Mouse (Mus musculus): ENCODE measurements around the gene Sh3bp2. TPM values are rescaled to one million over a fixed set of nuclear protein-coding genes. Genes with fewer than 3 reads are reported as not detected.

The Sh3bp2 gene
- total and polyA plus RNA-seq, 2 experiments from 2014 or later, result 1.5 to 8.2 TPM

DNA sequence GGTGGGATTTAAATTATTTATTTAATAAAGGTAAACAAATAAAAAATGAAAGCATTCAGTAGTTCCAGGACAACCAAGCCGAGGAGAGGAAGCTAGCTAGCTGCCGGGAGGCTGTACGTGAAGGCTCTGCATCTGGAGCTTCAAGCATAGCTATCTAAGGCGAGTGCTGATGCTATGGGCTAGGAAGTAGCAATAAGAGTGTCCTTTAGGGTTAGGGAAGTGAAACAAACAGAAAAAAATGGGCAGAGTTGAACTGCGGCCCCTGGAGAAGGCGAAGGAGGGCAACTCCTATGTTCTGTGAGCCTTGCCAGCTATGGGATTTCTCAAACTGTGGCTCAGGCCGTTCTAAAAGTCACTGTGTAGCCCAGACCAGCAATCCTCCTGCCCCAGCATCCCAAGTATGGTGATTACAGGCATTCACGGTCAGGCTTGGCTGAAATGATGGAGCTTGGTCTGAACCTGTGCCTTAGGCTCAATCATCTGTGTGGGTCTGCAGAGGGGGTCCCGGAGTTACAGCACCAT is 6.2 kb upstream of the Sh3bp2 start:
- 83% methylated on average over 9 of the region's 9 CpGs for WGBS
- Histone ChIP-seq H3K4me1 (ENCODE audit: control insufficient read depth, insufficient read depth) (peaks cover 12% of the 10 kb centered on the region), H3K4me2 (ENCODE audit: low read depth, low read length) (no peak overlapping the region), H3K9ac (replicated peaks; ENCODE audit: low read depth, low read length) (no peak overlapping the region), H3K9me3 (replicated peaks; ENCODE audit: control insufficient read depth, low read length) (no peaks in the 10 kb centered on the region), H3K4me3 (ENCODE audit: low read depth, low read length) (no peak overlapping the region), H3K27ac (ENCODE audit: low read depth) (no peak overlapping the region), H3K36me3 (replicated peaks; ENCODE audit: control insufficient read depth, insufficient read depth, low read length) (no peaks in the 10 kb centered on the region), H3K27me3 (ENCODE audit: control insufficient read depth, insufficient read depth, low read length) (no peaks in the 10 kb centered on the region)
- ATAC-seq (ENCODE audit: insufficient read depth, low read depth), result no peak
- no peak for DNase-seq (ENCODE audit: low spot score)
- TF ChIP-seq CTCF (IDR thresholded peaks at IDR 0.05; ENCODE audit: low read depth), result no peak
- no peak for TF ChIP-seq EP300 (IDR thresholded peaks at IDR 0.05; ENCODE audit: low read depth)

DNA sequence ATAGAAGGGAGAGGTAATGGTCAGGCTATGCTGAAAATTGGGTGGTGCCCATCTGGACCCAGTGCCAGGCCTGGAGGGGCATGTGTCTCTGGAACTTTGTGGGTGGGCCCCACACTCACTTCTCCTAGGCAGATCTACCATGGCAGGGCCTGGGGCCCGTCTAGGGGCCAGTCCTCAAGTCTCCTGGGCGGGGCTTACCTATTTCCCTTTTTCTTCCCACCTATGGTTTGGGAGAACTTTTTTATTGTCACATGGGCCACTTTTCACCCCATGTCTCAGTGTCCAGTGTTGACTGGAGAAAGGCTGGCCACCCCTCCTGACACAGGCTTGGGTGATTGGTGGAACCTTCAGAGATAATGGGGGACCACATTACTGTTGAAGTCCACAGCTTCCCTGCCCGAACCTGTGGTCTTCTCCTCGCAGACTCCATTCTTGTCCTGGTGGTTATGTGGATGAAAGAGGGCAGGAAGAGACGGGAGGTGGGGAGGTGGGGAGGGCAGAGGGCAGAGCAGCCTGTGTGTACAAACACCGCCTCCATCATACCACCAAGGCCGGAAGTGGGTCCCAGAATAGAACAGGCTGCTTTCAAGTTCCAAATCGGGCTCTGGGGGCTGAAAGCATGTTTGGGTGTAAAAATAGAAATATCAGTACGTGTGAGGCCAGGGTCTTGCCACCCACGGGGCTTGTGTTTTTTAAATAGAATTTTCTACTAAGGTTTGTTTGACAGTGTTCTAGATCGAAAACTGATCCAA is 5.0 kb upstream of the Sh3bp2 start:
- TF ChIP-seq EP300 (IDR thresholded peaks at IDR 0.05; ENCODE audit: low read depth) (no peak), CTCF (IDR thresholded peaks at IDR 0.05; ENCODE audit: low read depth) (no peak)
- H3K4me1 ChIP-seq (ENCODE audit: control insufficient read depth, insufficient read depth), result peaks cover 12% of the 10 kb centered on the region
- H3K4me2 ChIP-seq (ENCODE audit: low read depth, low read length), result no peak overlapping the region
- ATAC-seq (ENCODE audit: insufficient read depth, low read depth), result no peak
- H3K4me3 ChIP-seq (ENCODE audit: low read depth, low read length), result no peak overlapping the region
- H3K27me3 ChIP-seq (ENCODE audit: control insufficient read depth, insufficient read depth, low read length), result no peaks in the 10 kb centered on the region
- WGBS, result 28% methylated on average over 11 of the region's 11 CpGs
- no peak overlapping the region for H3K27ac ChIP-seq (ENCODE audit: low read depth)
- H3K9me3 ChIP-seq (replicated peaks; ENCODE audit: control insufficient read depth, low read length), result no peaks in the 10 kb centered on the region
- DNase-seq (ENCODE audit: low spot score), result no peak
- no peaks in the 10 kb centered on the region for H3K36me3 ChIP-seq (replicated peaks; ENCODE audit: control insufficient read depth, insufficient read depth, low read length)
- H3K9ac ChIP-seq (replicated peaks; ENCODE audit: low read depth, low read length), result no peak overlapping the region

DNA sequence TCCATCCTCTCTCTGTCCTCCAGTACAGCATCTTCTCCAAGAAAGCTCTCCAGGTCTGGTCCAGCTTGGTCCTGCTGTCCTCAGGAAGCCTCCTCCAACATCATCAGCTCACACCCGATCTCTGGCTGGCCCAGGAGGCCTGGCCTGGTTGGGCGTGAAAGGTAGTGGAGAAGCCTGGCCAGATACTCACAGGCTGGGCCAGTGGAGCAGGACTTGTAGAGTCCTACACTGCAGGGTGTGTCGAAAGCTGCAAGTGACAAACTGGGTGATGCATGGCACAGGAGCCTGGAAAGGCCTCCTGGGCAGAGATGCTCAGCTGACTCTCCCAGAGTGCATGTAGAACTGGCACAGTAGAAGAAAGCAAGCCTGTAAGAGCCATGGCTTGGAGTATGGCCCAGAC is 4.3 kb upstream of the Sh3bp2 start:
- Histone ChIP-seq H3K4me3 (ENCODE audit: low read depth, low read length) (no peak overlapping the region), H3K9ac (replicated peaks; ENCODE audit: low read depth, low read length) (no peak overlapping the region), H3K4me2 (ENCODE audit: low read depth, low read length) (no peak overlapping the region), H3K36me3 (replicated peaks; ENCODE audit: control insufficient read depth, insufficient read depth, low read length) (no peaks in the 10 kb centered on the region), H3K27me3 (ENCODE audit: control insufficient read depth, insufficient read depth, low read length) (no peaks in the 10 kb centered on the region), H3K9me3 (replicated peaks; ENCODE audit: control insufficient read depth, low read length) (no peaks in the 10 kb centered on the region), H3K27ac (ENCODE audit: low read depth) (no peak overlapping the region), H3K4me1 (ENCODE audit: control insufficient read depth, insufficient read depth) (peaks cover 12% of the 10 kb centered on the region)
- no peak for TF ChIP-seq CTCF (IDR thresholded peaks at IDR 0.05; ENCODE audit: low read depth)
- no peak for TF ChIP-seq EP300 (IDR thresholded peaks at IDR 0.05; ENCODE audit: low read depth)
- no peak for DNase-seq (ENCODE audit: low spot score)
- no peak for ATAC-seq (ENCODE audit: insufficient read depth, low read depth)
- 62% methylated on average over 3 of the region's 3 CpGs for WGBS

DNA sequence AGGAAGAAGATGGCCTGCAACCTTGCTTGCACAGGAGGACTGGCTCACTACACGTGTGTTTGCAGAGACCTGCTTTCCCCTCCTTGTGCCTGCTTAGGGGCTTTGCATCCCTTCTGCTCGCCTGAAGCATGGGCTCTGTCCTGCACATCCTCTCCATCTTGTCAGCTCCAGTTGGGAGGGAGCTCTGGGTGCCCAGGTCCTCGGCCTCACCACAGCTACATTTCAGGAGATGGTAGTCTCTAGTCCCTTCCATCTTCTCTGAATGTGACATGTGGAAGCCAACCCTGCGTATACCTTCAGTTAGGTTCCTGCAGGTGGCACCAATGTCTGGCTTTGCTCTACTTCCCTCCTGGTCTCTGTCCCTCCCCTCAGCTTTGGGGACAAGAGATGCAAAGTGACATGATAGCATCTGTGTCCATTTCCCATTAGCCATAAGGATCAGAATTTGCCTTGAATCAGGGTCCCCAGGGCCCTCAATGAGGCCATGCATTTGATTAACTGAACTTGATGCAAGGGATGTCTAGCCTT is 1.6 kb upstream of the Sh3bp2 start:
- Histone ChIP-seq H3K36me3 (replicated peaks; ENCODE audit: control insufficient read depth, insufficient read depth, low read length) (no peaks in the 10 kb centered on the region), H3K27ac (ENCODE audit: low read depth) (no peak overlapping the region), H3K27me3 (ENCODE audit: control insufficient read depth, insufficient read depth, low read length) (peaks cover 3% of the 10 kb centered on the region; the same call in 1 of the 2 replicates), H3K4me1 (ENCODE audit: control insufficient read depth, insufficient read depth) (peaks cover 12% of the 10 kb centered on the region), H3K4me3 (ENCODE audit: low read depth, low read length) (no peak overlapping the region), H3K4me2 (ENCODE audit: low read depth, low read length) (no peak overlapping the region), H3K9ac (replicated peaks; ENCODE audit: low read depth, low read length) (no peak overlapping the region), H3K9me3 (replicated peaks; ENCODE audit: control insufficient read depth, low read length) (no peaks in the 10 kb centered on the region)
- WGBS, result 72% methylated on average over 4 of the region's 4 CpGs
- ATAC-seq (ENCODE audit: insufficient read depth, low read depth), result no peak
- TF ChIP-seq EP300 (IDR thresholded peaks at IDR 0.05; ENCODE audit: low read depth) (no peak), CTCF (IDR thresholded peaks at IDR 0.05; ENCODE audit: low read depth) (no peak)
- DNase-seq (ENCODE audit: low spot score), result no peak

DNA sequence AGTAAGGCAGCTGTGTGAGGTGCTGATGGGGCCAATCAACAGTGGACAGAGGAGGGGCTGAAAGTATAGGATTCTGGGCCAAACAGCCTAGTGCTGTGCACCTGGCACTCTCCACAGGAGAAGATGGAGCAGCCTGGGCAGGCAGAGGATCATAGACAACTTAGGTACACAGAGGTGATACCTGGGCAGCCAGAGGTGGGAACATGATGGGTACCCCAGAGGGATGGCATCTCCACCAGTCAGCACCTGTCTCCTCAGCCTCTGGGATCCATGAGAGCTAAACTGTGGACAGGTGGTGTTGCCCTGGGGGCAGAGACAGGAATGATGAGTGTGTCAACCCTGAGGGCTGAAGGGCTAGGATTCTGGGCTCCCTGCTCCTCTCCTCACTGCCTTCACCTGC is 1.1 kb upstream of the Sh3bp2 start:
- no peak for ATAC-seq (ENCODE audit: insufficient read depth, low read depth)
- Histone ChIP-seq H3K4me2 (ENCODE audit: low read depth, low read length) (no peak overlapping the region), H3K9ac (replicated peaks; ENCODE audit: low read depth, low read length) (no peak overlapping the region), H3K27me3 (ENCODE audit: control insufficient read depth, insufficient read depth, low read length) (peaks cover 3% of the 10 kb centered on the region; the same call in 1 of the 2 replicates), H3K9me3 (replicated peaks; ENCODE audit: control insufficient read depth, low read length) (no peaks in the 10 kb centered on the region), H3K4me1 (ENCODE audit: control insufficient read depth, insufficient read depth) (peaks cover 12% of the 10 kb centered on the region), H3K36me3 (replicated peaks; ENCODE audit: control insufficient read depth, insufficient read depth, low read length) (no peaks in the 10 kb centered on the region), H3K4me3 (ENCODE audit: low read depth, low read length) (no peak overlapping the region), H3K27ac (ENCODE audit: low read depth) (no peak overlapping the region)
- DNase-seq (ENCODE audit: low spot score), result no peak
- TF ChIP-seq EP300 (IDR thresholded peaks at IDR 0.05; ENCODE audit: low read depth) (no peak), CTCF (IDR thresholded peaks at IDR 0.05; ENCODE audit: low read depth) (no peak)
